Mouse (Mus musculus) kidney, embryonic 14.5 days (tissue): ENCODE results near the gene Atxn10. TPM values are rescaled to one million over a fixed set of nuclear protein-coding genes. Genes with fewer than 3 reads are reported as not detected.

Source experiments
- ATAC-seq: fragments of 200-750 bp; cut with Nextera tagmentation; 2 replicates; pipeline ENCODE4 v1.8.0; 2017; ENCODE audit warnings: moderate number of reproducible peaks, mild to moderate bottlenecking, moderate TSS enrichment, moderate library complexity; ENCODE audit not compliant: low FRiP score, low TSS enrichment
- H3K27ac ChIP-seq: fragments of 300-500 bp; sonication (generic); 2 replicates; pipeline ENCODE4 v1.5.1; 2014; ENCODE audit warnings: low read depth, mild to moderate bottlenecking, low read length, moderate library complexity, mixed read lengths
- H3K27me3 ChIP-seq: fragments of 300-500 bp; sonication (generic); 2 replicates; pipeline ENCODE4 v1.6.1; 2014; ENCODE audit warnings: mild to moderate bottlenecking, low read length; ENCODE audit not compliant: control insufficient read depth, insufficient read depth
- H3K36me3 ChIP-seq: fragments of 300-500 bp; sonication (generic); 2 replicates; pipeline ENCODE4 v1.6.1; 2014; ENCODE audit warnings: low read length, mixed read lengths; ENCODE audit not compliant: control insufficient read depth, insufficient read depth
- H3K4me1 ChIP-seq: fragments of 300-500 bp; sonication (generic); 2 replicates; pipeline ENCODE4 v1.6.1; 2014; ENCODE audit warnings: low read length, mixed read lengths; ENCODE audit not compliant: control insufficient read depth, insufficient read depth
- H3K4me2 ChIP-seq: fragments of 300-500 bp; sonication (generic); replicated peaks from 2 replicates; pipeline ENCODE4 v1.6.1; 2014; ENCODE audit warnings: low read depth, mild to moderate bottlenecking, low read length
- H3K4me3 ChIP-seq: fragments of 300-500 bp; sonication (generic); 2 replicates; pipeline ENCODE4 v1.5.1; 2014; ENCODE audit warnings: mild to moderate bottlenecking, low read length
- H3K9ac ChIP-seq: fragments of 300-500 bp; sonication (generic); 2 replicates; pipeline ENCODE4 v1.6.1; 2014; ENCODE audit warnings: low read depth, mild to moderate bottlenecking, low read length, moderate library complexity
- H3K9me3 ChIP-seq: fragments of 300-500 bp; sonication (generic); 2 replicates; pipeline ENCODE4 v1.6.1; 2016; ENCODE audit warnings: low read length; ENCODE audit not compliant: control insufficient read depth
- WGBS: fragments of 180-500 bp; shearing (Covaris S2); extraction: QIAGEN DNeasy Blood & Tissue Kit; methylation state at CpG from one replicate; pipeline ENCODE4 v1.1.7; 2014; 5-methylcytosine and 5-hydroxymethylcytosine counted together
- polyA plus RNA-seq: library from polyadenylated mRNA; unstranded; fragments of >200 nt; fragmentation: Nextera tagmentation; extraction: Ambion mirVana; gene quantifications from 2 replicates; pipeline ENCODE4 v1.2.1, GENCODE M21; 2014

Gene Atxn10
- polyA plus RNA-seq, 1 experiment from 2014 or later, result 297 TPM

DNA sequence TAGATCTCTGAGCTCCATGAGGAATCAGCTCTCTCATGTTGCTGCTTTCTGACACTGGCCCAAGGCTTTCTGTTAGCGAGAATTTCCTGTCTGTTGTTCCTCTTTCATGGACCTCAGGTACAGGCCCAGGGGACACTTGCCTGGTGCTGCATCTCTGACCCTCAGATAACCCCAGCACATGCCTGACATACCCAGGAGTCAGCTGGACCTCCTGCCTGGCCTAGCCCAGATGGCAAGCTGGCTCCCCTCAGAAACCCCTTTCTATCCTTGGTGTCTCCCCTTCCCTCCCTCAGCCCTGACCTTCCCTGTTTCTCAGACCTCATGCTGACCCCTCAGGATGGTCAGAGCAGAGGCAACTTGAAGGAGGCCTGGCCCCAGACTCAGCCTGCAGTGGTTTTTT is 170.6 kb downstream of the Atxn10 start:
- WGBS, result 76% methylated on average over 1 of the region's 1 CpGs
- H3K9me3 ChIP-seq, result no peaks in the 10 kb centered on the region
- H3K27me3 ChIP-seq, result no peaks in the 10 kb centered on the region; the same call in 1 of the 2 replicates
- H3K36me3 ChIP-seq, result no peaks in the 10 kb centered on the region
- no peak overlapping the region for H3K4me2 ChIP-seq
- no peak overlapping the region for H3K9ac ChIP-seq
- H3K4me3 ChIP-seq, result no peak overlapping the region
- no peak overlapping the region for H3K27ac ChIP-seq
- H3K4me1 ChIP-seq, result no peaks in the 10 kb centered on the region
- no peak for ATAC-seq

DNA sequence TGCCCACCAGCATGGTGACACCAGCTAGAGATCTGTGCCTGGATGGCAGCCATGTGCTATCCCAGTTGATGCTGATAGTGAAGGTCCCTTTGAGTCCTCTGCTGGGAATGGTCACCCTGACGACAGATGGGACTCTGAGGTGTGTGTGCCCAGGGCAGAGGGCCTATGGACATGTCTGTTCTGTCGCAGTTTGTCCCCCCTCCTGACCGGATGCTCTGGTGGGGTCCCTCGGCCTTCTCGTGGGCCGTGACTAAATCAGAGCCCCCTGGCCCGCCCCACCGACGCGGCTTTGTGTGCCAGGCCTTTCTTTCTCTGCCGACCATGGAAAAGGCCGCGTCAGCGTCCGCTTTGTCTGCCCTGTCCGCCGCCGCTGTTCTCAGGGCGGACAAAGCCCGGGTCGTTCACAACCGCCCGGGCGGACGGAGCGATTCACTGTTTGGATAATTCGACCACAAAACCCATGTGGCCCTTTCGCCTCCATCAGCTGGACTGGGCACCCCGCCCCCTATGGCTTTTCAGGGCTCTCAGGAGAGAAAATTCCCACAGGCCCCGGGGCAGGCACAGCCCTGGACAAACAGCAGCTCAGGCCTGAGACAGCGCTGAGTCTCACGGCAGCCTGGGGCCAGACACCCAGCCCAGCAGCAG is 171.4 kb downstream of the Atxn10 start:
- WGBS, result 83% methylated on average over 32 of the region's 32 CpGs
- H3K27me3 ChIP-seq, result no peaks in the 10 kb centered on the region
- ATAC-seq, result no peak
- no peak overlapping the region for H3K4me3 ChIP-seq
- no peak overlapping the region for H3K4me2 ChIP-seq
- H3K9me3 ChIP-seq, result no peaks in the 10 kb centered on the region
- no peak overlapping the region for H3K9ac ChIP-seq
- H3K4me1 ChIP-seq, result no peaks in the 10 kb centered on the region
- no peak overlapping the region for H3K27ac ChIP-seq
- no peaks in the 10 kb centered on the region for H3K36me3 ChIP-seq

Other genes with a start within 250 kb of the Atxn10 start
- gene Smc1b, start 204.3 kb upstream of the Atxn10 start, polyA plus RNA-seq, result 0.19 and 0.22 TPM in 2 replicates
- gene Ribc2, start 204.2 kb upstream of the Atxn10 start, polyA plus RNA-seq, result 0.19 and 0.69 TPM in 2 replicates
- 174 and 188 TPM in 2 replicates for gene Fbln1, start 130.3 kb upstream of the Atxn10 start, polyA plus RNA-seq
- gene 7530416G11Rik, start 167.0 kb downstream of the Atxn10 start, polyA plus RNA-seq, result not detected in 2 replicates
- 10.8 and 15.1 TPM in 2 replicates for gene Wnt7b, start 246.2 kb downstream of the Atxn10 start, polyA plus RNA-seq